Mouse (Mus musculus) adrenal gland, adult 10 weeks (tissue): Measurements from ENCODE around the gene Cyp4f16. TPM values are rescaled to one million over a fixed set of nuclear protein-coding genes. Genes with fewer than 3 reads are reported as not detected.

Experiments used
- polyA plus RNA-seq: library from polyadenylated mRNA; stranded (reverse); fragments of 350-450 nt; fragmentation: Illumina TruSeq; extraction: RNeasy Lipid Tissue Mini Kit (QIAGEN cat#74804); gene quantifications from one replicate; pipeline ENCODE4 v1.2.3, GENCODE M21; 2014; ENCODE audit warnings: low read depth, low replicate concordance

Cyp4f16 gene
- 5.7 TPM for polyA plus RNA-seq

DNA sequence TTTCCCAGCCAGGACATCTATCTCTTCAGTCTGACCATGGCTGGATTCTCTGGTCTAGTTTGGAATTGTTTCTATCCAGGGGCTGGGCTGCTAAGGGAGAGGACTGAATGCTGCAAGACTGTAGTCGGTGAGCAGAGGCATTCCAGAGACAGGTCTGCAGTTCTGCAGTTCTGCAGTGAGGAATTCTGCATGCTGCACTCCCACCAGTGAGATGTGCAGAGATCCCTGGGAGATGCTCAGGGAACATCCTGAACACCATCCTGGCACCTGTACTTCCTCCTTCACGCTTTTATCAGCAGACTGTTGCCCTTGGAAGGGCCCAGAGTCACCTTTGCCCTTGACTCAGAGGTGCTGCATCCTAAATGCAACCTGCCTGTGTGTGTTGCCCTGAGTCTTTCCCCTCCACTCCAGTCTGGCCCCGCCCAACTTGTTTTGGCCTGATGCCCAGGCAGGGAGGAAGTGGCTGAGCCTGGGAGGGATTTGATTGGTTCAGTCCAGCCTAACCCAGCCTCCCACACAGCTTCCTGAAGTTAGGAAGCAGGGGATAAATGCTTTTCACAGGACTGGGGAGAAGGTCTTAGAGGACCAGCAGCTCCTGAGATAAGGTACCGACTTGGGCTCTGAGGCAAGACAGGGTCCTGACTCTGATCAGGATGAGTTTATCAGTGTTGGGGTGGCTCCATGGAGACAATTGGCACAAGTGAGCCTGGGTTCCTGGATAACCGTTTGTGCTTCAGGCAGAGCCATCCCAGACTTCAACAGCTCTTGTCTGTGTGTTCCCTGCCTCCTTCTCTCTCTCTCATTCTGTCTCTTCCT, at the start of gene Cyp4f16:
TSS of gene Cyp4f16 (plus strand) at position 508 of the 816 bp plus-strand sequence.

DNA sequence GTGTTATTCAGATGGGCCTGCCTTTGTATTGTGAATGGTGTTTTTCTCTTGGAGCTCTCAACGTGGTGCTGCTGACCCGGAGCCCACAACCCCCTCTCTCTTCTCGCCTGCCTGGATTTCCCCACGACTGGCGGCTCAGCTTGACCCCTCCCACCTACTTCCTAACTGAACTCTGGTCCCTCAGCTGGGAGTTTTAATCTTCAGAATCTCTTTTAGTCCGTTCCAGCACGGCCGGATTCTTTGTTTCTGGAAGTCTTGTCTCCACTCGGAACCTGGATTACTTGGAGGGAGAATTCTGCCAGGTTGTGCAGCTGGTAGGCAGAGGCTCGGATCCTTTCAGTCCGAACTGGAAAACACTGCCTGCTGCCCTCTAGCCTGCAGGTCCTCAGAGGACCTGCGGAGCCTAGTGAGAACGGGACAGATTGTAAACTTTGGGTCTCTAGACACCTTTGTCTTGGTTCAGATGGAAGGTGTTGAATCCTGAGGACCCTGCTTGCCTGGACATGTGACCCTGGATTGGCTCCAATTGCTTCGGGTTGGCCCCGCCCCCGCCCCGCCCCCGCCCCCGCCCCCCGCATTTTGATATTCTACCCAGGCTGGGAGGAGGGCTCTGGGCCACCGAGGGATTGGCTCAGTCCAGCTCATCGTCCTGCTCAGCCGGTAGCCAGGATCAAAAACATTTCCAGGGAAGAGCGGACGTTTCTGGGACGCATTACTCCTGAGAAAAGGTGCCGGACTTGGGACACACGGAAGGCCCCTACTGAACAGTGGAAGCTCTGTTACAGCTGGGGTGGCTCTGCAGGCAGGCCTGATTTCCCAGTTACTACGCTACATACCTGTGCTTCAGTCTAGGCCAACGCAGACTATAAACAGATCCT, 30.3 kb upstream of the Cyp4f16 start, which contains the start of gene Cyp4f17:
TSS of gene Cyp4f17 (plus strand) at position 200 of the 878 bp plus-strand sequence.

Other genes starting within 250 kb of the Cyp4f16 start
- gene Akap8, start 215.3 kb upstream of the Cyp4f16 start, polyA plus RNA-seq, result 74.1 TPM
- 31.1 TPM for gene Akap8l, start 186.0 kb upstream of the Cyp4f16 start, polyA plus RNA-seq
- 3.6 TPM for gene Wiz, start 147.1 kb upstream of the Cyp4f16 start, polyA plus RNA-seq
- not detected for gene Rasal3, start 133.0 kb upstream of the Cyp4f16 start, polyA plus RNA-seq
- not detected for gene Pglyrp2, start 112.4 kb upstream of the Cyp4f16 start, polyA plus RNA-seq
- not detected for gene Cyp4f39, start 83.8 kb upstream of the Cyp4f16 start, polyA plus RNA-seq
- 2.0 TPM for gene Cyp4f17, start 30.5 kb upstream of the Cyp4f16 start, polyA plus RNA-seq
- not detected for gene Cyp4f37, start 84.8 kb downstream of the Cyp4f16 start, polyA plus RNA-seq
- gene Cyp4f40, start 122.3 kb downstream of the Cyp4f16 start, polyA plus RNA-seq, result not detected
- not detected for gene Cyp4f15, start 149.1 kb downstream of the Cyp4f16 start, polyA plus RNA-seq